Mouse (Mus musculus): Measurements from ENCODE around the gene Ptges3.

- TF ChIP-seq CTCF (IDR thresholded peaks at IDR 0.05; ENCODE audit: low read depth, low read length) (no peak), POLR2AphosphoS5 (IDR thresholded peaks at IDR 0.05; ENCODE audit: insufficient replicate concordance, low read depth, low read length) (no peak), GATA1 (IDR thresholded peaks at IDR 0.05; ENCODE audit: borderline replicate concordance, low read length) (no peak), GATA2 (IDR thresholded peaks at IDR 0.05; ENCODE audit: borderline replicate concordance, low read depth, low read length) (no peak)
Observed at GRCm38 (mm10) chr10:128041636-128042035, 17.1 kb upstream of the Ptges3 start.

All from G1E (cell line).